Mouse (Mus musculus) forelimb bud, embryonic 11.5 days (tissue): ENCODE results near the gene Map3k6.
A peak's percentile ranks its signal among the peaks of the same experiment; 100 is the strongest.

Source experiments
- DNase-seq: peaks from one replicate; pipeline ENCODE4 v3.0.0-alpha.2; 2012; ENCODE audit warnings: low read depth, low spot score

Gene Map3k6

DNA sequence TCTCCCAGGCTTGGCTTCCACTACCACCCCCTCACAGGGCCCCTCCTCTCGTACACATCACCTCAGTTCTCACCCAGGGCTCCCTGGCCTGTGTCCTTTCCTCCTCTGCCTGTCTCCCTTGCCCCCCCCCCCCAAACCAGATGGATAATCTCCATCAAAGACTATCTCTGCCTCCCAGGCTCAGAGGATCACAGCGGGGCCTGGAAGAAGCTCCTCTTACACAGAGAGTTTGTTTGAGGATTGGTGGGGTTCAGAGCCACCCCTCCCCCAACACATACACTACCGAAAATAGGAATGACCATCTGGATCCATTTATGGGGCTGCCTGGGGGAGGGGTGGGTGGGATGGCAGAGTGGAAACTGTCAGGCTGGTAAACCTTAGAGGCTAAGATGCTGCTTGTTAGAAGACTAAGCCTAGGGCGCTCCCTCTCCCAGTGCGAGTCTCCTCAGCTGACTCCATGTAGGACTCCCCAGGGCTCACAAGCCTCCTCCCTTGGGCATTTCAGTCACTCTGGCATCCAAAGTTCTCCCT lies 41.4 kb downstream of the Map3k6 start:
- DNase-seq = peak; percentile 80

DNA sequence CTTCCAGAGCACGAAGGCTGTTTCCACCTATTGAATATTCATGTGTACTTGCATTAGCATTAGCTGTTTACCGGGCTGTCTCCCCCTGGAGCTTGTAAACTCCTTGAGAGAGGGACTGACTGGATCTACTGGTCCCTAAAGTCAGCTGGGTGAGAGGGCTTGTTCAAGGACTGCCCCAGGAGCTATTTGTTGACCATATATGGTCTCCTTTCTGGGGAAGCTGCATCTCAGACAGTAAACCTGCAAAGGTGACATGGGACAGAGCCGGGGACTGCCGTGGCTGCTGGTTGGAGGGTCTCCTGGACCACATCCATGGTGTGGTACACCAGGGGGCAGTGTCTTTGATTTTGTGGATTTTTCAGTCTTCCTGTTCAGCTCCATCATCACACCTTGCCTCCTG lies 42.0 kb downstream of the Map3k6 start:
- DNase-seq = no peak

DNA sequence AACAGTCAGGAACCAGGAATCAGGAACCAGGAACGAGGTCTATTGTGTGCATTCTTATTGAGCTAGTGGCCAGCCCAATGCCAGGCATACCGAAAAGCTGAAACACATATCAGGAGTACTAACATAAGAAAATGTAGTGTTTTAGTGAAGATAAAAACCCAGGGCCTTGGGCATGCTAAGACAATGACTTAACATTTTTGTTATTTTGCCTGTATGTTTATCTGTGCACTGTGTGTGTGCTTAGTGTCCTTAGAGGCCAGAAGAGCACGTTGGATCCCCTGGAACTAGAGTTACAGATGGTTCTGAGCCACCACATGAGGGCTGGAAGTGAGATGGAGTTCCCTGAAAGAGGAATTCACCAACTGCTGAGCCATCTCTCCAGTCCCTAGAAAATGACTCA lies 44.7 kb downstream of the Map3k6 start:
- DNase-seq = no peak

DNA sequence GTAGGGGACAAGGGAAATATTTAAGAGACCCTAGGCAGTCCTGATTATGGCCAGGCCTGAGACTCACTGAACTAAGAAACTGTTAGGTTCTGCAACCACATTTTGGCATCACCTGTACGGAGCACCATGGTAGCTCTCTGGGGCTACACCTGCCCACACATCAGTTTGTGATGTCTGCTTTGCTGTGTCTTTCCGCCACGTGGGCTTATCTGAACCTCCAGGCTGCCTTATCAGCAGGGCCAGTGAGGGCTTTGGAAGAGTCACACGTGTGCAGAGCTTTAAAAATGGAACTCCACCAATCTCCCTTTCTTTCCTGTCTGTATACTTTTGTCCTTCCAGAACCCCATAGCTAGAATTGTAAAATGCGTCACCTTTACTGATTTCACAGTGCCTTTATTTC lies 45.3 kb downstream of the Map3k6 start:
- DNase-seq = no peak

DNA sequence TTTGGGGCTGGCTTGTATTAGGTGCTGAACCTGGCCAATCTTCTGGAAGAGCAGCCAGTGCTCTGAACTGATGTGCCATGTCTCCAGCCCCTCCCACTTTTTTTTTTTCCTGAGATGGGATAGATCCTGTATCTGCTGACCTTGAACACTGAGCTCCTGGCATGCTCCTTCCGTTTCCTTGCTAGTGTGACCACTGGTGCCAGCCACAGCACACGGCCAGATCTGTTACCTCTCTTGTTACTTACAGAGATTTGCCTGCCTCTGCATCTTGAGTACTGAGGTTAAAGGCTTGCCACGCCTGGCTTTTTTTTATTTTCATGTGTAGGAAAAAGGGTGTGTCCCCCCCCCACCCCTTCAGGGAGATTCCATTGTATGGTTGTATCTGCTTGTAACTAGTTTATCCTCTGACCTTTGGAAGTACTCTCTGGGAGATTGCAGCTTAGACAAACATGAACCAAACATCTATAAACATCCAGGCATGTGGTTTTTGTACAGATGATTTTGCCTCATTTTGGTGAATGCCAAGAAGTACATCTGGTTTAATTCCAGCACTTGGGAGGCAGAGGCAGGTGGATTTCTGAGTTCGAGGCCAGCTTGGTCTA lies 46.0 kb downstream of the Map3k6 start:
- no peak for DNase-seq

DNA sequence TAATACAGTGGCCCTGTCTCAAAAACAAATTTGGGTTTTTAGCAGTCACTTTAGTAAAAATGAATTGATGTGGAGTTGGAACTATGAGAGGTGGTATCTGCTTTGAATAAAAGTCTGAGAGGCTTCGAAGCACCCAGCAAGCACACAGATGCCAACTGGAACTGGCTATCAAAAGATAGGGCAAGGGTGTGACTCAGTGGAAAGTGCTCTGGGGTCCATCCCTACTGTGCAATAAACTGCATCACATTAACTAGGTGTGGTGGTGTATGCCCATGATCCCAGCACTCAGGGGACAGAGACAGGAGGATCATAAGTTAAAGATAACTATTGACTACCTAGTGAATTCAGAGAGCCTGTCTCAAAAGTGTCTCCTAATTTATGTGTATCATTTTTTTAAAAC lies 50.6 kb downstream of the Map3k6 start:
- DNase-seq = no peak

DNA sequence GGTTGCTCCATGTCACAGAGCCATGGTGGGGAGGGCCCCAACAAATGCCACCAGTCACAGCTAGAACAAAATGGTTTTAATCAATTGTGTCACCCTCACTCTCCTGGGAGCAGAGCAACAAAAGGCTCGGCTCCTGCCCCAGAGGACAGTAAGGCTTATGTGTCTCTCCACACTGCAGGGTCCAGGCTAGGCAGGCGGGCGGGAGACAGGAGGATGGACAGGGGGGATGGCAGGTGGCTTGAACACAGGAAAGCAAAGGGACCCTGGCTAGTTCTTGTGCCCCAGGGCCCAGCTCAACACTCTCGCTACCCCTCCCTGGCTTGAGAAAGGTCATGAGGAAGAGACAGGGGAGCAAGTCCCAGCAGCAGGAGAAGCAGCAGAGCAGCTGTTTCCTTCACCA lies 51.8 kb downstream of the Map3k6 start:
- DNase-seq = no peak

DNA sequence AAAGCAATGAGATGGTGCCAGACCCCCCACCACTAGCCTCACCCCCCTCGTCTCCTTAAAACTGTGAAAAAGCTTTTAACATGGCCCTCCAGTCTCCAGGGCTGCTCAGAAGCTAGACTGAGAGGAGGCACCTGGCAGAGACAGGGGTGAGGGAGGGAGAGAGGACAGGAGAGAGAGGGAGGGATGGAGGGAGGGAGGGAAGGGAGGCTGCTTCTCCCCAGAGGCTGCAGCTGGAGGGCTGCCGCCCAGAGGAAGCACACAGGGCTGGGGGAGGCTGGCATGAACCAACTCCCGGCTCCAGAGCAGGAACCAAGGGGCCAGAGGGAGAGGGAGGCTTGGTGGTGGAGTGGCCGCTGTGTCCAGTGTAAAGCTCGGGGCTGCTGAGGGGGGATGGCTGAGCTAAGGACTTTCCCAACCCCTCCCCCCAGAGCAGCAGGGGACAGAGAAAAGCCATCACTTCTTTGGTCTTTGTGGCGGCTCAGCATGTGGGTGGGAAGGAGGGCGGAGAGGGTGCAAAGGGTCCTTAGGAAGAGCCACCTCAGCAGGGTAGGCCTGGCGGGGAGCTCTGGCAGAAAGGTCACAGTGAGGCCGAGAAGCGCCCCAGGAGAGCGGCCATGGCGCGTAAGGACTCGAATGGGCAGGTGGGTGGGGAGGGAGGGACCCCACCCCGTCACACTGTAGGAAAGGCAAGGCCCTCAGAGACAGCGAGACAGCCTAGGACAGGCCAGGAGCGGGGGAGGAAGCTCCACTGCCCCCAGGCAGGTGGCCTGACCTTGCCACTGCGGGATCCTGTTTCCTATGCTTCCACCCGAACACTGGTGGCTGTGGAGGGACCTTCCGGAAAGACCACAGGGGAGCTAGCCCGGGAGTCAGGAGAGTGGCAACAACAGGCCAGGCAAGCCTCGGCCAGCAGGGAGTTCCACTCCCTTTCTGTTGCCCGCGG lies 52.6 kb downstream of the Map3k6 start:
- DNase-seq = peak; percentile 26

DNA sequence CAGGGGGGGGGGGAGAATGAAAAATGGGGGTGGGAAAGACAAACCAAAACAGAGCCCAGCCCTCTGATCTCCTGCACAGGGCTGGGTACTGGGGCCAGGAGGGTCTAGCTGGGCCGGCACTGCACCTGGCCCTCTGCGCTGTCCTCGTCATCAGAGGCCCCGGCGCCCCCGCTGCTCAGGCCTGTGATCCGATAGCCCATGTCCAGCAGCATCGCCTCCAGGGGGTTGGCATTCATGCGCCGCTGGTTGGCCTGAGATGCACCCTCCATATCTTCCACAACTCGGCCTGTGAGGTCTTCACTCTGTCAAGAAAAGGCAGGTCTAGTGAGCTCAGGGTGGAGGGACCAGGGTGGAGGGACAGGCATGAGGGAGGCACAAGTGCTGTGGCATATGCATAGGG lies 53.5 kb downstream of the Map3k6 start:
- no peak for DNase-seq

DNA sequence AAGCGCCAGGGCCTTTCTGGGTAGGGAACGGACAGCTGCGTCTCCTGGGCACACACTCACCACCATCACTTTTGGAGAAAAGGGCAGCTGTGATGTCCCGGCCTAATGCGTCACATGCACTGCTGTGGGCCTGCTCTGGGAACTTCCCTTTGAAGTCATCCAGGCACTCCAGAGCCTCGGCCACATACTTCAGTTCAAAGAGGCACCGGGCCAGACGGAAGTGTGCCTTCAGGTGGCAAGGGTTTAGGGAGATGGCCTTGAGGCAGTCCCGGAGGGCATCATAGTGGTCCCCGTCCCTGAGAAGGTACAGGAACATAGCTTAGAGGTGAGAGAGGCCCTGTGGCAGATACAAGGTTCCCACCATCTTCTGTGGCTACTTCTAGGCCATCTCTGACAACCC lies 56.7 kb downstream of the Map3k6 start:
- no peak for DNase-seq

DNA sequence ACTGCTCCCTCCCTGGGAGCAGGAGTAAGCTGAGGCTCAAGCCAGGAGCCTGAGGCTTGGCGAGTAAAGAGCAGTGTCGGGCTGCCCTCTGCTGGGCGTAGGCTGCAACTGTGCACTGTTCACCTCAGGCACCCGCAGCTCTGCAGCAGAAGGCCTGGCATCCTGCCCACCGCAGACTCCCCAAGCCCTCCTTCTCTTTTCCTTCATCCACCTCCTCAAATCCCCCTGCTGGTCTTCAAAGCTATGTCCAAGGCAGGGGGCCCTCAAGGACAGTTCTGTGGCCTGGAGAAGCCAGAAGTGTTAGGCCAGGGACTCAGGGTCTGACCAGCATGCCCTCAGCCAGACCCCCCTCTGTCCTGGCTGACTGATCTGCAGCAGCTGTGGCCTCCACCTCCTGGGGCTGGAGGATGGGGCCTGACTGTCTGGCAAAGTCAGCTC lies 57.2 kb downstream of the Map3k6 start:
- DNase-seq = peak; percentile 68

DNA sequence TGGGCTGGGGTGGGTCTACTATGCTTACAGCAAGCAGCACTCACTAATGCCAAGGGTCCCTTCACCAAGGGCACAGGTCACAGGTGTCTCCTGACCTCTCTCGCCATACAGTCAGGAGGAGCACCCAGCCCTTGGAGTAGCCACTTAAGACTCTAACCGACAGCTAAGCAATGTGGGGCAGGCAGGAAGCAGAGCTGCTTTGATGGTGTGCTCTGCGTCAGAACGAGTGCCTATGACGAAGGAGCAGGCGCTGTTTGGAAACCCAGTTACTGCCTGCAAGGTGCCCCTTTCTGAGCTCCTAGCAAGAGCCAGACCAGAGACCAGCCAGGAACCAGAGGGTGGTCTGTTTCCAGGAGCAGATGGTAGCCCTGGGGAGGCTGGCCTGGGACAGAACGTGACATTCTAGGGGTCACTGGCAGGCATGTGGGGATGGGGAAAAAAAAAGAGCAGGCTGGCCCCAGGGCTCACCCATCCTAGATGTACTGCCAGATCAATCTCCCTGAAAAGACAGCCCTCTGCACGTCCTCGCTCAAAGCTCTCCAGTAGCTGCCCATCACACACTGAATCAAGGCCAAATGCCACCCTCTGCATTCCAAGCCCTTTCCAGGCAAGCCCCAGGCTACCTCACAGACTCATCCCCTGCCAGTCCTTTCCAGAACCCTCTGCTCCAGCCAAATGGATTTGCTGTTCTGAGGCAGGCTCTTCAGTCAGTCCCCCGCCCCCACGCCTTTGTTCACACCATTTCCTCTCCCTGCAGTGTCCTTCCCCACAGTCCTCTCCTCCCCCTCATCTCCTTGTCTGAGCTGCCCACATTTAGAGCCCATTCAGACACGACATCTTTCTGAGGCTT lies 58.1 kb downstream of the Map3k6 start:
- no peak for DNase-seq

DNA sequence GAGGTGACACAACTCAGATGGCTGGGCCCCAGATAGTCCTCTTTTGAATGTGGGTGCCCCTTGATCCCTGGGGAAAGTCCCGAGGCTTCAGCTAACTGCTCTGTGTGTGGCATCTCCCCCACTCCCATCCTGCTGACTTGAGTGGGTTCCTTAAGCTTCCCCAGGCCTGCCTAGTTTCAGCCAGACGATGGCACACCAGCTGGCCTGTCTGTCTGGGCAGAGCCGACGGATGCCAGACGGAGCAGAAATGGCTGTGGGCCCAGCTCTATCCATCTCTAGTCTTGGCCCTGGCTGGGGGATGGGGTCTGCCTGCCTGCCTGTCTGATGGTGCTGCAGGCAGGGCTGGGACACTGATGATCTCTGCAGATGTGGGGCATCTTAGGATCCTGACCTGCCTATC lies 59.1 kb downstream of the Map3k6 start:
- DNase-seq = no peak

DNA sequence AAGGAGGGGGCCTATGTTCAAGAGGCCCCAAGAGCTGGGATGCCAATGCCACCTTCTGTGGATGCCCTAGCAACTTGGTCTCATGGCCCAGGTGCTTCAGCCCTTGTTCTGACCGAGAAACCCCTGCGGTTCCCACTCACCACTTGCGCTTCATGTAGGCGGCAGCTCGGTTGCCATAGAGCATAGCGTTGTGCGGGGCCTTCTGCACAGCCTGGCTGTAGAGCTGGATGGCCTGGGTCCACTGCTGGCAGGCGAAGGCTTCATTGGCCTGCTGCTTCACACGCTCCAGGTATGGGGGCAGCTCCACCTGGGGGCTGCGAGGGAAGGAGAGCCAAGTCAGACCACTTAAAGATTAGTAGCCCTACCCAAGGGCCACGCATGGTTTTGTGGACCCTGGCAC lies 59.8 kb downstream of the Map3k6 start:
- DNase-seq = no peak

DNA sequence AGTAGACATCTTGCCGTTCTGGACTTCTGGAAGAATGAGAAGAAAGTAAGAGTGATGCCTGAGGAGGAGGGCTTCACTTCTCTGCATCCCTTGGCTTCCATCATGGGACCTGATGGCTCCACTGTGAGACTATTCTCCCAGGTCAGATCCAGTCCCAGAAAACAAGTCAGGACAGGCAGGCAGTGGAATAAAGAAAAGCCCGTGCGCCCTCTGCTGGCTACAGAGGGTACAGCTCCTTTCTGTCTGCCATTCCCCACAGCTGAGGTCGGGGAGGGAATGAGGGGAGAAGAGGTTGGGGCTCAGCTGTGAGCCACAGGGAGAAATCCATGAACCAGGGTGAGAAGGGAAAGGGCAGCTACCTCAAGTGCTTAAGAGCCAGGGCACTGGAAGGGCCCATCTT lies 61.2 kb downstream of the Map3k6 start:
- DNase-seq = peak; percentile 64
